Mouse (Mus musculus) heart, embryonic 10.5 days (tissue): ENCODE data around the gene Clasp1. TPM values are rescaled to one million over a fixed set of nuclear protein-coding genes. Genes with fewer than 3 reads are reported as not detected.

Experiments
- DNase-seq: peaks from one replicate; pipeline ENCODE4 v3.0.0-alpha.2; 2017; ENCODE audit warnings: low spot score
- H3K27ac ChIP-seq: fragments of 300-500 bp; sonication (generic); 2 replicates; pipeline ENCODE4 v1.5.1; 2016; ENCODE audit warnings: mild to moderate bottlenecking
- H3K27me3 ChIP-seq: fragments of 300-500 bp; sonication (generic); 2 replicates; pipeline ENCODE4 v1.6.1; 2016; ENCODE audit warnings: mild to moderate bottlenecking; ENCODE audit not compliant: poor library complexity, insufficient read depth, severe bottlenecking
- H3K36me3 ChIP-seq: fragments of 300-500 bp; sonication (generic); 2 replicates; pipeline ENCODE4 v1.6.1; 2016; ENCODE audit warnings: mild to moderate bottlenecking, moderate library complexity
- H3K4me1 ChIP-seq: fragments of 300-500 bp; sonication (generic); 2 replicates; pipeline ENCODE4 v1.6.1; 2016; ENCODE audit warnings: mild to moderate bottlenecking
- H3K4me3 ChIP-seq: fragments of 300-500 bp; sonication (generic); 2 replicates; pipeline ENCODE4 v1.5.1; 2016; ENCODE audit warnings: mild to moderate bottlenecking, moderate library complexity
- H3K9me3 ChIP-seq: fragments of 300-500 bp; sonication (generic); 2 replicates; pipeline ENCODE4 v1.6.1; 2016; ENCODE audit warnings: mild to moderate bottlenecking, moderate library complexity
- WGBS: fragments of 180-500 bp; shearing (Covaris S2); methylation state at CpG from one replicate; pipeline ENCODE4 v1.1.7; 2016; 5-methylcytosine and 5-hydroxymethylcytosine counted together
- polyA plus RNA-seq: library from polyadenylated mRNA; unstranded; fragments of >200 nt; fragmentation: Nextera tagmentation; extraction: Ambion mirVana; gene quantifications from 2 replicates; pipeline ENCODE4 v1.2.1, GENCODE M21; 2016

Gene Clasp1
- polyA plus RNA-seq, 1 experiment from 2014 or later, result 72.3 TPM

GRCm38 (mm10) chr1:118494551-118494950 is 105.7 kb downstream of the Clasp1 start:
- 95% methylated on average over 9 of the region's 9 CpGs for WGBS

GRCm38 (mm10) chr1:118498311-118498710 is 109.5 kb downstream of the Clasp1 start:
- Histone ChIP-seq H3K27me3 (no peaks in the 10 kb centered on the region), H3K4me1 (peaks cover 11% of the 10 kb centered on the region; the same call in 1 of the 2 replicates), H3K4me3 (no peak overlapping the region), H3K36me3 (peaks cover 59% of the 10 kb centered on the region), H3K9me3 (no peaks in the 10 kb centered on the region), H3K27ac (no peak overlapping the region)
- 65% methylated on average over 5 of the region's 5 CpGs for WGBS
- DNase-seq, result no peak

More at GRCm38 (mm10) chr1:118494551-118494950, 105.7 kb downstream of the Clasp1 start:
- DNase-seq, result no peak
- H3K4me3 ChIP-seq, result no peak overlapping the region
- H3K4me1 ChIP-seq, result peaks cover 11% of the 10 kb centered on the region; the same call in 1 of the 2 replicates
- no peak overlapping the region for H3K27ac ChIP-seq
- peaks cover 22% of the 10 kb centered on the region for H3K36me3 ChIP-seq
- H3K27me3 ChIP-seq, result no peaks in the 10 kb centered on the region
- H3K9me3 ChIP-seq, result no peaks in the 10 kb centered on the region

DNA sequence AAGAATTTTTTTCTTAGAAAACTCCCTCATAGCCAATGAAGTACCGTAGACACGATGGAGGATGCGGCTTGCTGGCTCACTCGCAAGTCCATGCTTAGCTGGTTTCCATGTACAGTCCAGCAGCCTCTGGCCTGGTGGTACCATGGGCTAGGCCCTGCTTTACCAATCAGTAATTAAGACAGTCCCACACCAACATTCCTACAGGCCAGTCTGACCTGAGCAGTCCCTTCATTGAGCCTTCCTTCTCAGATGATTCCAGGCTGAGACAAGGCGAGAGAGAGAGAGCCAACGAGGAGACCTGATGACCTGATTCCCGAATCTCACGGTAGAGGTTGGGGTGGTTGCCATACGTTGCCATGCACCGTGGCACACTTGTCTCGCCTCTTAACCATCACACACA is 111.7 kb downstream of the Clasp1 start:
- no peaks in the 10 kb centered on the region for H3K4me1 ChIP-seq
- no peak overlapping the region for H3K4me3 ChIP-seq
- 94% methylated on average over 11 of the region's 11 CpGs for WGBS
- H3K27me3 ChIP-seq, result no peaks in the 10 kb centered on the region
- DNase-seq, result peak; percentile 58
- H3K9me3 ChIP-seq, result no peaks in the 10 kb centered on the region
- peaks cover 81% of the 10 kb centered on the region for H3K36me3 ChIP-seq
- no peak overlapping the region for H3K27ac ChIP-seq

- WGBS, result 92% methylated on average over 2 of the region's 2 CpGs
- Histone ChIP-seq H3K27ac (no peak overlapping the region), H3K27me3 (no peaks in the 10 kb centered on the region), H3K4me3 (no peak overlapping the region), H3K9me3 (no peaks in the 10 kb centered on the region), H3K4me1 (no peaks in the 10 kb centered on the region), H3K36me3 (peaks cover 92% of the 10 kb centered on the region)
- peak; percentile 30 for DNase-seq
These were observed 112.8 kb downstream of the Clasp1 start for GRCm38 (mm10) chr1:118501691-118502090.

DNA sequence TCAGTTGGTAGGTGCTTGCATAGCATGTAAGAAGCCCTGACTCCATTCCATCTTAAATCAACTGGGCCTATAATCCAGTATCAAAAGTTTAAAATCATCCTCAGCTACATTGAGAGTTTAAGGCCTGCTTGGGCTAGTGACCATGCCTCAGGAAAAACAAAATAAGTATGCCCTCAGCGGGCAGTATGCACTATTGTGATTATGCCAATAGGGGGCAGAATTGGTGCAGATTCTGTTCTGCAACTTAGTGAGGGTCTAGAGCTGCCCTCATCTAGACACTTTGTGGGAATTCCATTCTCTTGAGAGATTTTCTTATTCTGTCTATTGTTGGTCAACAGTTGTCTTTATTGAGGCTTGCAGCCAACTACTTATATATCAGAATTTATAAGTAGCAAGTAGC is 116.9 kb downstream of the Clasp1 start:
- Histone ChIP-seq H3K27me3 (no peaks in the 10 kb centered on the region), H3K4me3 (no peak overlapping the region), H3K4me1 (peaks cover under 1% of the 10 kb centered on the region; the same call in 1 of the 2 replicates), H3K36me3 (peaks cover 98% of the 10 kb centered on the region), H3K9me3 (no peaks in the 10 kb centered on the region), H3K27ac (no peak overlapping the region)
- 95% methylated on average over 1 of the region's 1 CpGs for WGBS
- DNase-seq, result peak; percentile 31

GRCm38 (mm10) chr1:118510996-118511395 is 122.1 kb downstream of the Clasp1 start:
- peaks cover 99% of the 10 kb centered on the region for H3K36me3 ChIP-seq
- H3K9me3 ChIP-seq, result no peaks in the 10 kb centered on the region
- no peak overlapping the region for H3K4me3 ChIP-seq
- peaks cover 4% of the 10 kb centered on the region; the same call in 1 of the 2 replicates for H3K4me1 ChIP-seq
- WGBS, result 61% methylated on average over 3 of the region's 3 CpGs
- no peaks in the 10 kb centered on the region for H3K27me3 ChIP-seq
- peak overlapping the region; percentile 72; the same call in 1 of the 2 replicates for H3K27ac ChIP-seq
- DNase-seq, result no peak

- 93% methylated on average over 8 of the region's 8 CpGs for WGBS
- no peak for DNase-seq
- no peaks in the 10 kb centered on the region for H3K9me3 ChIP-seq
- peaks cover 99% of the 10 kb centered on the region for H3K36me3 ChIP-seq
- H3K27me3 ChIP-seq, result no peaks in the 10 kb centered on the region
- peak overlapping the region; percentile 72; the same call in 1 of the 2 replicates for H3K27ac ChIP-seq
- H3K4me3 ChIP-seq, result no peak overlapping the region
- H3K4me1 ChIP-seq, result peaks cover 4% of the 10 kb centered on the region; the same call in 1 of the 2 replicates
These were observed 123.1 kb downstream of the Clasp1 start for GRCm38 (mm10) chr1:118511738-118512530.

GRCm38 (mm10) chr1:118516256-118516655 is 127.4 kb downstream of the Clasp1 start:
- H3K9me3 ChIP-seq, result no peaks in the 10 kb centered on the region
- WGBS, result 72% methylated on average over 7 of the region's 7 CpGs
- no peaks in the 10 kb centered on the region for H3K4me1 ChIP-seq
- H3K27ac ChIP-seq, result no peak overlapping the region
- no peaks in the 10 kb centered on the region for H3K27me3 ChIP-seq
- DNase-seq, result no peak
- H3K36me3 ChIP-seq, result peaks cover 91% of the 10 kb centered on the region
- H3K4me3 ChIP-seq, result no peak overlapping the region

- Histone ChIP-seq H3K36me3 (peaks cover 84% of the 10 kb centered on the region), H3K4me3 (no peak overlapping the region), H3K4me1 (no peaks in the 10 kb centered on the region), H3K27me3 (no peaks in the 10 kb centered on the region), H3K9me3 (no peaks in the 10 kb centered on the region), H3K27ac (no peak overlapping the region)
- peak; percentile 33 for DNase-seq
- 94% methylated on average over 6 of the region's 6 CpGs for WGBS
These were observed 134.3 kb downstream of the Clasp1 start for GRCm38 (mm10) chr1:118523161-118523560.

DNA sequence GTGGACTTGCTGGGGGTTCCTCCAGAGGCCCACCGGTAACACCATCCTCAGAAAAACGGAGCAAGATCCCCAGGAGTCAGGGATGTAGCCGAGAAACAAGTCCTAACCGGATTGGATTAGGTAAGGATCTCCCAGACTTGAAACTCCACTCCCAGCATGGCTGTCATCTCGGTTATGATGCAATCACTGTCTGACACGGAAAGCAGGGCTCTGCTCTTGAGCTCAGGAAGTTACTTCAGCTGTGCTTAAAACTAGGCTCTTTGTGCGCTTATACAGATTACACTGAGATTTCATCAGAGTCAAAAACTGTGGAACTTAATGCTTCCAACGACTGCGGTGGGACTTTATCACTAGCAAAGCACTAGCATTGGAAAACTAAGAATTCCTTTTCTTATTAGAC is 136.5 kb downstream of the Clasp1 start:
- WGBS, result 78% methylated on average over 9 of the region's 9 CpGs
- Histone ChIP-seq H3K4me3 (no peak overlapping the region), H3K36me3 (peaks cover 86% of the 10 kb centered on the region)

DNA sequence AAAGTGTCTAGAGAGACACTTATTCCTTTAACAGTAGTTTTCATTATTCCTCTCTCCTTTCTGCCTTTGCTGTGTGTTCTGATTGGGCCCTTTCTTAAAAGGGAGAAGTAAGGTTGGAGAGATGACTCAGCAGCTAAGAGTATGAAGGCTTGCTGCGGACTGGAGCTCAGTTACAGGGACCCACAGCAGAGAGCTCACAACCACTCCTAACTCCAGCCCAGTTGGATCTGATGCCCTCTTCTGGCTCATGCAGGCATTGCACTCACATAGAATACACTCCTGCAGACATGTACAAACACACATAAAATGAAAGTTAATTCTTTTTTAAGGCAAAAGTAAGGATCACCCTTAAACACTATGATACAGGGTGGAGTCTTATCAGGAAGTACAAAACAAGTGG is 140.4 kb downstream of the Clasp1 start:
- H3K27me3 ChIP-seq, result no peaks in the 10 kb centered on the region
- DNase-seq, result peak; percentile 45
- no peak overlapping the region for H3K27ac ChIP-seq
- peaks cover 98% of the 10 kb centered on the region for H3K36me3 ChIP-seq
- no peaks in the 10 kb centered on the region for H3K4me1 ChIP-seq
- H3K4me3 ChIP-seq, result no peak overlapping the region
- no peaks in the 10 kb centered on the region for H3K9me3 ChIP-seq
- 93% methylated on average over 1 of the region's 1 CpGs for WGBS

More for the DNA sequence above, 136.5 kb downstream of the Clasp1 start:
- H3K27me3 ChIP-seq, result no peaks in the 10 kb centered on the region
- no peak overlapping the region for H3K27ac ChIP-seq
- DNase-seq, result peak; percentile 57
- H3K4me1 ChIP-seq, result no peaks in the 10 kb centered on the region
- no peaks in the 10 kb centered on the region for H3K9me3 ChIP-seq

GRCm38 (mm10) chr1:118531259-118531658 is 142.4 kb downstream of the Clasp1 start:
- 88% methylated on average over 3 of the region's 3 CpGs for WGBS

GRCm38 (mm10) chr1:118536021-118536420 is 147.2 kb downstream of the Clasp1 start:
- Histone ChIP-seq H3K9me3 (no peaks in the 10 kb centered on the region), H3K27me3 (no peaks in the 10 kb centered on the region), H3K36me3 (peaks cover 89% of the 10 kb centered on the region), H3K27ac (no peak overlapping the region), H3K4me3 (no peak overlapping the region), H3K4me1 (no peaks in the 10 kb centered on the region)
- DNase-seq, result no peak
- 90% methylated on average over 15 of the region's 15 CpGs for WGBS

More at GRCm38 (mm10) chr1:118531259-118531658, 142.4 kb downstream of the Clasp1 start:
- DNase-seq, result no peak
- Histone ChIP-seq H3K27me3 (no peaks in the 10 kb centered on the region), H3K27ac (no peak overlapping the region), H3K9me3 (no peaks in the 10 kb centered on the region), H3K36me3 (peaks cover 100% of the 10 kb centered on the region), H3K4me3 (no peak overlapping the region), H3K4me1 (no peaks in the 10 kb centered on the region)
